Mouse (Mus musculus) G1E (cell line): ENCODE results near the gene Dnmt3b.

Source experiments
- GATA2 ChIP-seq: IDR thresholded peaks from 2 replicates; pipeline ENCODE4 v1.6.1; 2012; ENCODE audit warnings: low read depth, low read length, inconsistent platforms, borderline replicate concordance
- TAL1 ChIP-seq: conservative IDR thresholded peaks from 2 replicates; pipeline ENCODE4 v1.6.1; 2012; ENCODE audit warnings: low read depth, low read length, inconsistent platforms, mixed read lengths

DNA sequence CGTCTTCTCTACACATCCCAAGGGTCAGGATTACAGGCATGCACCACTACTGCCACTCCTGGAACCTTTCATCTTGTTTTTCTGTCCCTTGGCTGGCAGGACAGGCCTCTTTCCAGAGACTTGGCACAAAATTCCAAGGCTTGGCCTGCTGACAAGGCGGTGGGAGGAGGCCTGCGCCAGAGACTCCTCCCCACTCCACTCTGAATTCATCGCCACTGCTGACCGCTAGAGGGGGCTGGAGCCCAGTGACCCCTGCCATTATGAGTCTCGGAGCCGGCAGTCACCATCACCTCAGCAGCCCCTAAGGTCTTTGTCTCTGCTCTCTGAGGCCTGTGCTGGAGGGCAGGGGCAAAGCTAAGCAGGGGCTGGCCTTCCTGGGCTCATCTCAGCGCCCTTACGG, 39.7 kb upstream of the Dnmt3b start:
- TF ChIP-seq GATA2 (no peak), TAL1 (no peak)
